Mouse (Mus musculus): ENCODE results near the gene Akap2.

DNA sequence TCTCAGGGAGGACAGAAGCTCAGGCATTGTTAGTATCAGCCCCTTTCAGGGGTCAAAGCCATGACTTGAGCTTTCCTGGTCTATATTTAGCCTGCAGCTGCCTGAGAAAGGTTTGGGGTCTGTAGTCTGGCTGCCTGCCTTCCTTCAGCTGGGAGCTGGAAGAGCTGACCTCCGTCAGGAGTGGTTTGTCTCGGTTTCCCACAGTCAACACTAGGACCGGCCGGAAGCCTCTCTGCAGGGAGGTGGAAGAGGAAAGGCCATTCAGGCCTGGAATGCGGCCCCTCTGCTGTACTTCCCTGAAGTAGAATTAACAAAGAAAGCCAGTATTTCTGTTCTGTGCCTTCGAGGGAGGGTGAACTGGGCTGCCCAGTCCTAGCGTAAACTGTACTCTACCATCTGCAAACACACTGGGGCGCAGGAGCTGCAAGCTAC lies 129.6 kb downstream of the Akap2 start:
- TF ChIP-seq EP300 (IDR thresholded peaks at IDR 0.05; ENCODE audit: low read depth) (no peak), CTCF (IDR thresholded peaks at IDR 0.05; ENCODE audit: low read depth) (no peak)

Measured in liver, embryonic 14.5 days (tissue).